In the genomic region with DNA sequence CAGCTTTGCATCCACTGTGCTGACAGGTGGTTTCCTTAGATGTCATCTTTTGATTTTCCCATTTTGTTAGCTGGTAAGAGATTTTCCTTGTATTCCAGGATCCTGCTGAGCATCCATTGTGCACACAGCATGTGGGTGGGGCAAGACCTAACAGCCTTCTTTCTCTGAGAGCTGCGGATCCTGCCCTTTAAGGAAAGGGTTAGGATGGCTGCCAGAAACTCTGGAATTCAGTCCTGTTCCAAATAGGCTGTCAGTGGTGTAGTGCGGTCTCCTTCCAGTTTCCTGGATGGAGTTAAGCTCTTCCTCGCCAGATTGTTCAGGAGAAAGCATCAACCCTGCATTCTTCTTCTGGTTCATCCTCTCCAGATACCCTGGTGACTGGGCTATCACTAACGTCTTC, we compare ENCODE assay signal across 9 mouse cellular contexts. TPM values are rescaled to one million over a fixed set of nuclear protein-coding genes. Genes with fewer than 3 reads are reported as not detected.
DNase-seq lines count a peak whose midpoint lies in the region; ATAC-seq and TF ChIP-seq lines count a peak whose summit lies in the region.
"Had no signal": no experiment of that assay in that cellular context is flagged by ENCODE, and none has a peak within 500 bp of the region (broad histone marks: within the 10 kb centered on the region; RNA-seq: fewer than 3 reads in every experiment).

No protein-coding gene starts in this region.

- no peaks in the 10 kb centered on the region for H3K4me1 ChIP-seq in intestine, embryonic 14.5 days (replicated peaks; ENCODE audit: control insufficient read depth, insufficient read depth, low read length)
- H3K4me1 ChIP-seq in intestine, postnatal 0 days (replicated peaks; ENCODE audit: control insufficient read depth, insufficient read depth, low read length): no peaks in the 10 kb centered on the region
- H3K4me1 ChIP-seq in heart, embryonic 12.5 days (replicated peaks): no peaks in the 10 kb centered on the region
- H3K4me1 ChIP-seq in lung, postnatal 0 days (ENCODE audit: insufficient read depth, low read depth, low read length): no peaks in the 10 kb centered on the region
- no peaks in the 10 kb centered on the region for H3K4me1 ChIP-seq in hindbrain, embryonic 12.5 days
- H3K4me1 ChIP-seq: neural tube, embryonic 15.5 days had no signal

- H3K27ac ChIP-seq in intestine, embryonic 14.5 days (ENCODE audit: low read depth): no peak overlapping the region
- H3K27ac ChIP-seq in intestine, postnatal 0 days (ENCODE audit: low read depth, low read length): no peak overlapping the region
- H3K27ac ChIP-seq in heart, embryonic 12.5 days (ENCODE audit: poor library complexity, severe bottlenecking): no peak overlapping the region
- no peak overlapping the region for H3K27ac ChIP-seq in lung, postnatal 0 days (ENCODE audit: low read length)
- no peak overlapping the region for H3K27ac ChIP-seq in hindbrain, embryonic 12.5 days
- H3K27ac ChIP-seq: neural tube, embryonic 15.5 days had no signal

- no peak overlapping the region for H3K4me3 ChIP-seq in intestine, embryonic 14.5 days (ENCODE audit: low read depth, low read length)
- H3K4me3 ChIP-seq in intestine, postnatal 0 days (ENCODE audit: low read depth, low read length): no peak overlapping the region
- H3K4me3 ChIP-seq in heart, embryonic 12.5 days: no peak overlapping the region
- H3K4me3 ChIP-seq in lung, postnatal 0 days (ENCODE audit: low read depth, low read length): no peak overlapping the region
- no peak overlapping the region for H3K4me3 ChIP-seq in hindbrain, embryonic 12.5 days
- H3K4me3 ChIP-seq: neural tube, embryonic 15.5 days had no signal

- no peak for DNase-seq in intestine, embryonic 14.5 days (ENCODE audit: low spot score)
- peak; percentile 39 for DNase-seq in brain, embryonic 14.5 days (ENCODE audit: low read depth)
- DNase-seq in lung, postnatal 0 days (ENCODE audit: low spot score): peak; percentile 61
- no peak for DNase-seq in left cerebral cortex, adult 9 months (ENCODE audit: low spot score in 2 of 2)

- no peaks in the 10 kb centered on the region for H3K27me3 ChIP-seq in intestine, embryonic 14.5 days (replicated peaks; ENCODE audit: control insufficient read depth, insufficient read depth, low read length)
- H3K27me3 ChIP-seq in intestine, postnatal 0 days (replicated peaks; ENCODE audit: control insufficient read depth, insufficient read depth, low read length): no peaks in the 10 kb centered on the region
- H3K27me3 ChIP-seq in heart, embryonic 12.5 days (replicated peaks): no peaks in the 10 kb centered on the region
- H3K27me3 ChIP-seq in lung, postnatal 0 days (replicated peaks; ENCODE audit: insufficient read depth, low read length): no peaks in the 10 kb centered on the region
- no peaks in the 10 kb centered on the region for H3K27me3 ChIP-seq in hindbrain, embryonic 12.5 days
- H3K27me3 ChIP-seq: neural tube, embryonic 15.5 days; Patski had no signal

- H3K4me2 ChIP-seq in intestine, embryonic 14.5 days (ENCODE audit: low read length): peak overlapping the region; percentile 8; the same call in 1 of the 2 replicates
- H3K4me2 ChIP-seq in intestine, postnatal 0 days (replicated peaks; ENCODE audit: low read depth): no peak overlapping the region
- H3K4me2 ChIP-seq in heart, embryonic 12.5 days: no peak overlapping the region
- H3K4me2 ChIP-seq in lung, postnatal 0 days (replicated peaks; ENCODE audit: low read depth, low read length): no peak overlapping the region
- no peak overlapping the region for H3K4me2 ChIP-seq in hindbrain, embryonic 12.5 days (replicated peaks)
- H3K4me2 ChIP-seq: neural tube, embryonic 15.5 days had no signal

- H3K36me3 ChIP-seq in intestine, embryonic 14.5 days (ENCODE audit: control insufficient read depth, insufficient read depth, low read length): no peaks in the 10 kb centered on the region
- H3K36me3 ChIP-seq in intestine, postnatal 0 days (ENCODE audit: control insufficient read depth, insufficient read depth): no peaks in the 10 kb centered on the region
- no peaks in the 10 kb centered on the region for H3K36me3 ChIP-seq in heart, embryonic 12.5 days
- H3K36me3 ChIP-seq in lung, postnatal 0 days (ENCODE audit: insufficient read depth, low read length): no peaks in the 10 kb centered on the region
- no peaks in the 10 kb centered on the region for H3K36me3 ChIP-seq in hindbrain, embryonic 12.5 days
- H3K36me3 ChIP-seq: neural tube, embryonic 15.5 days had no signal

- TF ChIP-seq EP300 in lung, postnatal 0 days (IDR thresholded peaks at IDR 0.05): no peak

- ATAC-seq in intestine, embryonic 14.5 days (replicated peaks; ENCODE audit: low FRiP score, low TSS enrichment, low read depth): no peak
- ATAC-seq in intestine, postnatal 0 days: no peak
- 0 out of 2 replicates have a peak, but pooled peaks have one; percentile 33 for ATAC-seq in heart, embryonic 12.5 days (ENCODE audit: insufficient number of reproducible peaks, low FRiP score)
- peak; percentile 28; the same call in 1 of the 2 replicates for ATAC-seq in lung, postnatal 0 days
- ATAC-seq in hindbrain, embryonic 12.5 days (ENCODE audit: low FRiP score): no peak
- ATAC-seq: Patski had no signal

- TF ChIP-seq CTCF in intestine, postnatal 0 days (IDR thresholded peaks at IDR 0.05; ENCODE audit: low read depth): no peak
- TF ChIP-seq CTCF in brain, embryonic 14.5 days (IDR thresholded peaks at IDR 0.05; ENCODE audit: borderline replicate concordance, extremely low read depth, insufficient read depth, insufficient read length): no peak
- TF ChIP-seq CTCF in lung, postnatal 0 days (IDR thresholded peaks at IDR 0.05): no peak

- WGBS in intestine, embryonic 14.5 days: 30% methylated on average over 4 of the region's 4 CpGs
- WGBS in intestine, postnatal 0 days: 46% methylated on average over 4 of the region's 4 CpGs
- 46% methylated on average over 4 of the region's 4 CpGs for WGBS in heart, embryonic 12.5 days
- WGBS in lung, postnatal 0 days: 35% methylated on average over 4 of the region's 4 CpGs
- WGBS in hindbrain, embryonic 12.5 days: 32% methylated on average over 4 of the region's 4 CpGs

- H3K9me3 ChIP-seq in intestine, embryonic 14.5 days (ENCODE audit: control insufficient read depth, low read length): no peaks in the 10 kb centered on the region
- no peaks in the 10 kb centered on the region for H3K9me3 ChIP-seq in intestine, postnatal 0 days (ENCODE audit: control insufficient read depth)
- no peaks in the 10 kb centered on the region for H3K9me3 ChIP-seq in heart, embryonic 12.5 days (replicated peaks)
- H3K9me3 ChIP-seq in lung, postnatal 0 days (ENCODE audit: low read length): no peaks in the 10 kb centered on the region
- H3K9me3 ChIP-seq in hindbrain, embryonic 12.5 days (replicated peaks): no peaks in the 10 kb centered on the region
- H3K9me3 ChIP-seq: neural tube, embryonic 15.5 days had no signal

- TF ChIP-seq POLR2A in brain, embryonic 14.5 days (IDR thresholded peaks at IDR 0.05; ENCODE audit: borderline replicate concordance, extremely low read depth, insufficient read depth, insufficient read length, poor library complexity, severe bottlenecking): no peak

- H3K9ac ChIP-seq in intestine, embryonic 14.5 days (ENCODE audit: low read length): no peak overlapping the region
- H3K9ac ChIP-seq in intestine, postnatal 0 days (ENCODE audit: low read depth, low read length): no peak overlapping the region
- H3K9ac ChIP-seq in heart, embryonic 12.5 days: no peak overlapping the region
- H3K9ac ChIP-seq in lung, postnatal 0 days (replicated peaks; ENCODE audit: low read depth): no peak overlapping the region
- no peak overlapping the region for H3K9ac ChIP-seq in hindbrain, embryonic 12.5 days
- H3K9ac ChIP-seq: neural tube, embryonic 15.5 days had no signal

RNA-seq across cellular contexts. Expression of a gene that starts 8.8 kb away (rescaled TPM):
- 12.2 and 12.9 TPM in 2 replicates for polyA plus RNA-seq in intestine, embryonic 14.5 days (2014; fragmentation: Nextera tagmentation; extraction: Ambion mirVana)
- 10.1 and 11.2 TPM in 2 replicates for polyA plus RNA-seq in intestine, postnatal 0 days (2015; fragmentation: Nextera tagmentation; extraction: Ambion mirVana)
- 0.42 and 0.57 TPM in 2 replicates for polyA plus RNA-seq in brain, embryonic 14.5 days (2012; rRNA removed)
- polyA plus RNA-seq in heart, embryonic 12.5 days (2016; fragmentation: Nextera tagmentation; extraction: Ambion mirVana): 0.45 and 0.59 TPM in 2 replicates
- polyA plus RNA-seq in lung, postnatal 0 days (2015; fragmentation: Nextera tagmentation; extraction: Ambion mirVana): 8.4 and 11.4 TPM in 2 replicates
- 1.2 and 3.1 TPM in 2 replicates for polyA plus RNA-seq in hindbrain, embryonic 12.5 days (2016; fragmentation: Nextera tagmentation; extraction: Ambion mirVana)

Comparison
In these comparisons a context has a peak if more than half of its experiments do, and no peak if none do; other contexts are left out.
1. ATAC-seq: peak in heart, embryonic 12.5 days (single experiment) and lung, postnatal 0 days (single experiment); none in intestine, embryonic 14.5 days (single experiment), intestine, postnatal 0 days (single experiment) and hindbrain, embryonic 12.5 days (single experiment).
2. DNase-seq: peak in brain, embryonic 14.5 days (single experiment) and lung, postnatal 0 days (single experiment); none in intestine, embryonic 14.5 days (single experiment) and left cerebral cortex, adult 9 months (0 of 2).